Mouse (Mus musculus) spleen, postnatal 10 days (tissue): ENCODE measurements at regions not wholly inside any gene's neighbourhood (a gene's known extent, or its start where the extent isn't known, plus 50 kb on each side); places are given as distances from the start of the nearest gene placed in this dataset.
A peak's percentile ranks its signal among the peaks of the same experiment; 100 is the strongest.

Source experiments
- DNase-seq, 2 experiments: peaks; one replicate each; pipeline ENCODE4 v3.0.0; 2021 to 2022; ENCODE audit warnings: low spot score in 2 of 2

- DNase-seq, result no peak
Observed at GRCm38 (mm10) chr10:17648077-17648476, 74.9 kb upstream of the Cited2 start.

- no peak for DNase-seq
Observed at GRCm38 (mm10) chr10:17650997-17651750, 71.8 kb upstream of the Cited2 start.

GRCm38 (mm10) chr10:17653325-17653724, 69.7 kb upstream of the Cited2 start:
- no peak for DNase-seq

- DNase-seq, result no peak
Observed at GRCm38 (mm10) chr10:17653785-17654184, 69.2 kb upstream of the Cited2 start.

- DNase-seq, result no peak
Observed at GRCm38 (mm10) chr10:17654308-17654858, 68.6 kb upstream of the Cited2 start.

- DNase-seq, result no peak
Observed at GRCm38 (mm10) chr10:17655459-17656051, 67.5 kb upstream of the Cited2 start.

- DNase-seq, result no peak
Observed at GRCm38 (mm10) chr10:17656305-17656704, 66.7 kb upstream of the Cited2 start.

GRCm38 (mm10) chr10:17656872-17657482, 66.0 kb upstream of the Cited2 start:
- no peak for DNase-seq

GRCm38 (mm10) chr10:17659575-17659974, 63.4 kb upstream of the Cited2 start:
- no peak for DNase-seq

- no peak for DNase-seq
Observed at GRCm38 (mm10) chr10:17660836-17661452, 62.1 kb upstream of the Cited2 start.

- no peak for DNase-seq
Observed at GRCm38 (mm10) chr10:17666089-17666488, 56.9 kb upstream of the Cited2 start.

GRCm38 (mm10) chr10:17669401-17669800, 53.6 kb upstream of the Cited2 start:
- peak in 1 of 2 experiments; percentile 30 for DNase-seq
